In the genomic region with DNA sequence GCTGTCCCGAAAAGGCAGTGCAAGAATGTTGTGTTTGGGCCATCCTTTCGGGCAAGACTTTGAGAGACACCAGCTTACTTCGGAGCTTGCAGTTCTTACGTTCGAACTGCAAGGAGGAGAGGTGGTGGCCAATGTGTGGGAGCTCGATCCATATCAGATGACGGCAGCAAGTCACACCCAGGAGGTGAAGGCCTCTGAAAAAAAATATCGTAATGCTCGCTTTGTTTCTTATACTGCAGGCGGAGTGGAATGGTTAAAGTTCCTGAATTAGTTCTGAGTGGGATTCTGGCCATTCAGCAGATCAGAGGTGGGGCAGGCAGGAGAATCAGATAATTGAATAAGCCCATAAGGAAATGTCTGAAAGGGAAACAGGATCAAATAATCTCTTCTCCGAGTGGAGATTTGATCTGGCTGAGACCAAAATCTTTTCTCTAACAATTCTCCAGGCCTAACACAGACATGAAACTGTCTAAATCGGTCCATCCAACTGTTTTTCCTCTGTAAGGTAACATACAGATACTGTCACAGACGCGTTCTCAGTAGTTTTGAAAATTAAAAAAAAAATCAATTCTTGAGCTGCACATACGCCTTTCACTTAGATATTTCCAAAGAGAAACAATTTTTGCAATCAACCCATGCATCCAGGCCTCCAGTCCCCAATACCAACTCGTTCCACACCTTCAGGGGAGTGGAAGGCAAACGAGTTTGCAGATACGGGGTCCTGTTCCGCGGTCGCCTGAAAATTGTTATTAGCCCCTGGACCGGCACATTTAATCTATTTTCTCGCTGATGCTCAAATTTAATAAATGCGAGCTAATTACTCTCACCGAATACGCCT, we compare ENCODE assay signal across 10 mouse cellular contexts. TPM values are rescaled to one million over a fixed set of nuclear protein-coding genes. Genes with fewer than 3 reads are reported as not detected.
DNase-seq lines count a peak whose midpoint lies in the region; ATAC-seq and TF ChIP-seq lines count a peak whose summit lies in the region.
"Had no signal": no experiment of that assay in that cellular context is flagged by ENCODE, and none has a peak within 500 bp of the region (broad histone marks: within the 10 kb centered on the region; RNA-seq: fewer than 3 reads in every experiment).

No protein-coding gene starts in this region.

- WGBS in lung, embryonic 14.5 days = 3% methylated on average over 26 of the region's 26 CpGs
- 2% methylated on average over 26 of the region's 26 CpGs for WGBS in forebrain, embryonic 10.5 days
- WGBS in intestine, embryonic 15.5 days = 2% methylated on average over 26 of the region's 26 CpGs
- WGBS in stomach, embryonic 14.5 days = 3% methylated on average over 26 of the region's 26 CpGs

- H3K9me3 ChIP-seq in lung, embryonic 14.5 days (ENCODE audit: low read depth, low read length) = no peaks in the 10 kb centered on the region
- no peaks in the 10 kb centered on the region for H3K9me3 ChIP-seq in forebrain, embryonic 10.5 days
- no peaks in the 10 kb centered on the region for H3K9me3 ChIP-seq in intestine, embryonic 15.5 days
- H3K9me3 ChIP-seq in stomach, embryonic 14.5 days (ENCODE audit: control insufficient read depth, low read depth, low read length) = no peaks in the 10 kb centered on the region
- H3K9me3 ChIP-seq: kidney, embryonic 15.5 days had no signal

- no peaks in the 10 kb centered on the region for H3K4me1 ChIP-seq in lung, embryonic 14.5 days (ENCODE audit: insufficient read depth)
- peaks cover 87% of the 10 kb centered on the region for H3K4me1 ChIP-seq in forebrain, embryonic 10.5 days
- peaks cover 19% of the 10 kb centered on the region for H3K4me1 ChIP-seq in intestine, embryonic 15.5 days (replicated peaks)
- peaks cover 10% of the 10 kb centered on the region for H3K4me1 ChIP-seq in stomach, embryonic 14.5 days (ENCODE audit: control insufficient read depth, insufficient read depth, low read length)

- no peak overlapping the region for H3K4me2 ChIP-seq in lung, embryonic 14.5 days
- peak overlapping the region; percentile 85 for H3K4me2 ChIP-seq in intestine, embryonic 15.5 days (replicated peaks)
- peak overlapping the region; percentile 44; the same call in 1 of the 2 replicates for H3K4me2 ChIP-seq in stomach, embryonic 14.5 days (replicated peaks; ENCODE audit: low read depth, low read length)

- peaks cover 98% of the 10 kb centered on the region for H3K27me3 ChIP-seq in lung, embryonic 14.5 days (ENCODE audit: insufficient read depth, low read length)
- H3K27me3 ChIP-seq in forebrain, embryonic 10.5 days (ENCODE audit: poor library complexity, severe bottlenecking) = peaks cover 100% of the 10 kb centered on the region
- H3K27me3 ChIP-seq in intestine, embryonic 15.5 days (replicated peaks) = peaks cover 42% of the 10 kb centered on the region
- H3K27me3 ChIP-seq in stomach, embryonic 14.5 days (ENCODE audit: control insufficient read depth, insufficient read depth, low read length) = peaks cover 69% of the 10 kb centered on the region

- TF ChIP-seq CTCF in lung, embryonic 14.5 days (IDR thresholded peaks at IDR 0.05; ENCODE audit: low read depth) = no peak

- ATAC-seq in lung, embryonic 14.5 days (ENCODE audit: insufficient read depth) = no peak
- ATAC-seq in intestine, embryonic 15.5 days = no peak
- no peak for ATAC-seq in stomach, embryonic 14.5 days (ENCODE audit: insufficient number of reproducible peaks, insufficient read depth, low FRiP score, low read depth)
- no peak for ATAC-seq in frontal cortex, adult (ENCODE audit: low TSS enrichment)

- no peaks in the 10 kb centered on the region for H3K36me3 ChIP-seq in lung, embryonic 14.5 days (ENCODE audit: insufficient read depth)
- no peaks in the 10 kb centered on the region for H3K36me3 ChIP-seq in forebrain, embryonic 10.5 days (replicated peaks)
- no peaks in the 10 kb centered on the region for H3K36me3 ChIP-seq in intestine, embryonic 15.5 days
- no peaks in the 10 kb centered on the region for H3K36me3 ChIP-seq in stomach, embryonic 14.5 days (ENCODE audit: control insufficient read depth, insufficient read depth, low read length)
- H3K36me3 ChIP-seq: kidney, embryonic 15.5 days had no signal

- no peak overlapping the region for H3K27ac ChIP-seq in lung, embryonic 14.5 days (ENCODE audit: low read depth)
- peak overlapping the region; percentile 85; the same call in 1 of the 2 replicates for H3K27ac ChIP-seq in forebrain, embryonic 10.5 days
- peak overlapping the region; percentile 62 for H3K27ac ChIP-seq in intestine, embryonic 15.5 days
- H3K27ac ChIP-seq in stomach, embryonic 14.5 days (ENCODE audit: low read length) = no peak overlapping the region
- H3K27ac ChIP-seq: kidney, embryonic 15.5 days had no signal

- H3K9ac ChIP-seq in lung, embryonic 14.5 days = no peak overlapping the region
- H3K9ac ChIP-seq in intestine, embryonic 15.5 days = peak overlapping the region; percentile 62
- H3K9ac ChIP-seq in stomach, embryonic 14.5 days (replicated peaks; ENCODE audit: low read depth, low read length) = no peak overlapping the region; the same call in 1 of the 2 replicates
- H3K9ac ChIP-seq: kidney, embryonic 15.5 days had no signal

- peak; percentile 14 for DNase-seq in lung, embryonic 14.5 days
- no peak for DNase-seq in lung, adult 18-20 months
- DNase-seq in forebrain, embryonic 10.5 days (ENCODE audit: extremely low spot score, low spot score) = peak; percentile 38
- DNase-seq in urinary bladder, postnatal 36 days (ENCODE audit: low spot score in 2 of 2) = no peak

- no peak overlapping the region for H3K4me3 ChIP-seq in lung, embryonic 14.5 days (ENCODE audit: low read depth, low read length)
- peak overlapping the region; percentile 53 for H3K4me3 ChIP-seq in forebrain, embryonic 10.5 days
- peak overlapping the region; percentile 52 for H3K4me3 ChIP-seq in intestine, embryonic 15.5 days (replicated peaks)
- peak overlapping the region; percentile 34 for H3K4me3 ChIP-seq in stomach, embryonic 14.5 days (ENCODE audit: low read depth, low read length)

RNA-seq across cellular contexts. Expression of gene Nkx2-3, which starts 1.4 kb away (rescaled TPM):
- polyA plus RNA-seq in lung, embryonic 14.5 days (2014; fragmentation: Nextera tagmentation; extraction: Ambion mirVana) = not detected in 2 replicates
- 2.4 TPM in 2 replicates for polyA plus RNA-seq in forebrain, embryonic 10.5 days (2016; fragmentation: Nextera tagmentation; extraction: Ambion mirVana)
- 80.9 and 88.1 TPM in 2 replicates for polyA plus RNA-seq in intestine, embryonic 15.5 days (2015; fragmentation: Nextera tagmentation; extraction: Ambion mirVana)
- 5.5 and 6.9 TPM in 2 replicates for polyA plus RNA-seq in stomach, embryonic 14.5 days (2014; fragmentation: Nextera tagmentation; extraction: Ambion mirVana)
- polyA plus RNA-seq: heart, embryonic 14.5 days; lung, adult 2 months had no signal

Comparison
In these comparisons a context has a peak if more than half of its experiments do, and no peak if none do; other contexts are left out.
1. DNase-seq: peak in lung, embryonic 14.5 days (single experiment) and forebrain, embryonic 10.5 days (single experiment); none in lung, adult 18-20 months (0 of 2) and urinary bladder, postnatal 36 days (0 of 2).
2. H3K27ac ChIP-seq: peak in forebrain, embryonic 10.5 days (single experiment) and intestine, embryonic 15.5 days (single experiment); none in lung, embryonic 14.5 days (single experiment) and stomach, embryonic 14.5 days (single experiment).
3. RNA of gene Nkx2-3, which starts 1.4 kb away (polyA plus RNA-seq): 80.9 to 88.1 TPM in intestine, embryonic 15.5 days; 5.5 to 6.9 TPM in stomach, embryonic 14.5 days, 2.4 TPM in forebrain, embryonic 10.5 days and not detected in lung, embryonic 14.5 days; every median in the first group is over 10 times any median in the second.